Mouse (Mus musculus) c-Kit-positive CD71-positive TER-119-positive erythroid progenitor cells, embryonic 14.5 days (primary cell): Measurements from ENCODE around the gene Zc3h18.

Source experiments
- DNase-seq: peaks from one replicate; pipeline ENCODE4 v3.0.0-alpha.2; 2013; ENCODE audit warnings: low spot score

The Zc3h18 gene

DNA sequence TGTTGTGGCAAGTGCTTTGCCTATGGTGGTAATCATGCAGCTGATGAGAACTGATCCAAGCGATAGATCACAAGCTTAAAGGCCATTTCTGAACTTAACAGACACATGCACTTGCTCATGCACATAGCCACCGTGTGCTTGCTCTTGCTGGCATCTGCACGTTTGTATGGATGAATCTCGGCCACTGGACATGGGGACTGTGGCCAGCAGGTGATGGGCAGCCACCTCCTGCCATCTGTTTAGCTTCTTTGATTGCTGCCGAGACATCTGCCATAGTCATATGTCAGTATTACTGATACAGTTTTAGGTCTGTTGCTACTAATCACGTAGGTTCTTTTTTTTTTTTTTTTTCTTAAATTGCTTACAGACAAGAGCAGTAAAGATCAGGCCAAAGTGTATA, 18.9 kb downstream of the Zc3h18 start:
- no peak for DNase-seq

DNA sequence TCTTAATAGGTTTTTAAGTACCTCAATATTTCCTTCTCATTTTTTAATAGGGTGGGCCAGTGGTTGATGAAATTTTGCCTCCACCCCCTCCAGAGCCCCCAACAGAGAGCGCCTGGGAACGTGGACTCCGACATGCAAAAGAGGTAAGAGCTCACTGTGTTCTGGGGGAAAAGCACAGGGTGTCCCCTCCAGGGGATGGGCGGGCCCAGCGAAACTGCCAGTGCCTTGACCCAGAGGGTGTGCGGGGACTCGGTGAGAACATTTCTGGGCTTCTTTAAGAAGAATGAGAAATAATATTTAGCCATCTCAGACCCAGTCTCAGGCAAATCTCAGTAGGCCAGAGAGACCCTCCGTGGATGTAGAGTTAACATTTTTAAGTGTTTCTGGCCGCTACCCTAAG, 21.8 kb downstream of the Zc3h18 start:
- no peak for DNase-seq

DNA sequence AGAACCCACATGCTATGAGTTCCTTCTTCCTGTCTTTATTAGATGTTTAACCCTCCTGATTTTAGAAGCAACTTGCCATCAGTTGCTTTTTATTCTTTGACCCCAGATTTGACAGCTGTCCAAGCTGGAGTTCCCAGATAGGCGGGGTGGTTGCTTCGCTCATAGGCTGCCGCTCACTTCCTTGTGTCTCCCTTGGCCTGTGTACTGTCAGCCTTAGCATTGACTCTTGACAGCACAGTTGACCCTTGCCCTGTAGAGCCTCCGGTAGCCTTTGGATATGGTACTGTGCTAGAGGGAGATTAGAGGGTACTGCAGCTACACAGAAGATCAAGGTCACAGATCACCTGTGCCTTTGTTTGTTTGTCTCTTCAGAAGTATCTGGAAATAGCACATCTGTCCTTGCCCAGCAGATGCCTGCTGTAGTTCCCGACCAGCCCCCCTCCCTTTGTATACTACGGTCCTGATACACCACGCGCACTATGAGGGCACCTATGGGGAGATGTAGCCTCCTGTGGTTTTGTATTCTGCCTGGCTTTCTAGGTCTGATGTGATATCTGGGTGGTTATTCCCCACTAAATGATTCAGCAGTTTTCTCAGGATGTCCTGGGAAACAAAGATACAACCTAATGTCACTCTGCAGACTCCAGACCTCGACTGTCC, 28.9 kb downstream of the Zc3h18 start:
- no peak for DNase-seq

DNA sequence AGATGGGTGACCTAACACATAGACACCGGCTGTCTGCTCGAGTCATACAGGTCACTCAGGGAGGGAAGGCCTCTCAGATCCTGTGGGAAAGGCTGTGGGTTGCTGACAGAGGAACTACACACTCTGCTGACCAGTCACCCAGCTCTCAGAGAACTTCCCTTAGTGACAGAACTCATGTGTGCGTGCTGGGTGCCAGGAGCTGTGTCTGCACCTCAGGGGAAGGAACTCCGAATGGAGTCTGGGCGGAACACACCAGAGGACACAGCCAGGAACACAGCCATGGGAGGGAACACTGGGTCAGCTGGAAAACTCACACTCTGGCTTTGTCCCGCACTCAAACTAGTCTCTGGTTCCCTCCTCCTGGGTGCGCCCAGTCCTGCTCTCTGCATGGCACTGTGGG, 31.3 kb downstream of the Zc3h18 start:
- DNase-seq = no peak

DNA sequence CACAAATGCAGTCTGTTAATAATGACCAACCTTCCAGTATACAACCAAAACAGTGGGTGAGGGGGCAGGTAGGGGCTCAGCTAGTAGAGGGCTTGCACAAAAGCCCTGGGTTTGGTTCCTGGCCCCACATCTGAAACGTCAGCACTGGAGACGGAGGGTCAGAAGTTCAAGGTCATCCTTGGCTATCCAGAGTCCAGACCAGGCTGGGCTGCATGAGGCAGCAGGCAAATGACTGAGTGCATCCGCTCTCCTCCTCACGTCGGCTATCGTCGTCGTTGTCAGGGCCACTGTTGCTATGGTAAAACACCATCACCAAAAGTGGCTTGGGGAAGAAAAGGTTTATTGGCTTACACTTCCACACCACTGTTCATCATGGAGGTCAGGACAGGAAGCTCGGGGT, 37.9 kb downstream of the Zc3h18 start:
- DNase-seq = no peak

DNA sequence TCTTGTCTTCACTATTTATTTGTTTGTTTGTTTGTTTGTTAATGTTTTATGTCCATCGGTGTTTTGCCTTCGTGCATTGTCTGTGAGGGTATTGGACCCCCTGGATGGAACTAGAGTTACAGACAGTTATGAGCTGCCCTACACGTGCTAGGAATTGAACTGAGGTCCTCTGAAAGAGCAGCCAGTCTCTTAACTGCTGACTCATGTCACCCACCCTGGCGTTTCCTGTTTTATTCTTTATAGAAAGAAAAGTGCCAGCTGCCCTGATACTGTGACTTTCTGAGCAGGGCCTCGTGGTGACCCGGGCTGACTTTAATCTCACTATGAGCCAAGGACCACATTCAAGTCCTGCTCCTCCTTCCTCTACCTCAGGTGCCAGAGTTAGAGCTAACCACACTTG, 39.1 kb downstream of the Zc3h18 start:
- DNase-seq = no peak

DNA sequence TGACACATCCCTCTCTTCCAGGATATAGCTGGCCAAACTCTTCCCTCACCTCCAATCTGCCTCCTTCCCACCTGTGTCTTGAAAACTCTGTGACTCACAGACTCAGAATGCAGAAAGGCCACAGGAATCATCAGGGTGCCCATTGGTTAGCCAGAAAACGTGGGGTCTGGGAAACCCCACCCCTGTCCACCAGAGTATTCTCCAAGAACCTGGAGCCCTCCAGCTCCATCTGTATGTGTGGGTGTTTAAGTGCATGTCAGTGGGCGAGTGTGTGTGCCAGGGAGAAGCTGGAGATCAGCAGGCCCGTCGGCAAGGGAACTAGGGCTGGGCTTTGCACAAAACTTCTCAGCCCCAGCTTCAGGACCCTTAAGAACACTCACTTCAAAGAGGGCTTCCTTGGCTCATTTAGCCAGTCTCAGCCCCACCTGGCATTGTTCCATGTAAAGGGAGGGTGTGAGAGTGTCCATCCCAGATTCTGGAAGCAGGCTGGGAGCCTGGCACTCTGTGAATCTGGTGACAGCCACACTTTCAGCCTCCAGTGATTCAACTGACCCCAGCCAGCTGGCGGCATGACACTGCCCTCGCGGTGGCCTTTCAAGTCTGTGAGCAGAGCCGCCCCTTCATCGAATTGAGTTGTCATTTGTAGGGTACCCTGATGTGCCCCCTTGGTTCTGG, 43.6 kb downstream of the Zc3h18 start:
- DNase-seq = no peak

DNA sequence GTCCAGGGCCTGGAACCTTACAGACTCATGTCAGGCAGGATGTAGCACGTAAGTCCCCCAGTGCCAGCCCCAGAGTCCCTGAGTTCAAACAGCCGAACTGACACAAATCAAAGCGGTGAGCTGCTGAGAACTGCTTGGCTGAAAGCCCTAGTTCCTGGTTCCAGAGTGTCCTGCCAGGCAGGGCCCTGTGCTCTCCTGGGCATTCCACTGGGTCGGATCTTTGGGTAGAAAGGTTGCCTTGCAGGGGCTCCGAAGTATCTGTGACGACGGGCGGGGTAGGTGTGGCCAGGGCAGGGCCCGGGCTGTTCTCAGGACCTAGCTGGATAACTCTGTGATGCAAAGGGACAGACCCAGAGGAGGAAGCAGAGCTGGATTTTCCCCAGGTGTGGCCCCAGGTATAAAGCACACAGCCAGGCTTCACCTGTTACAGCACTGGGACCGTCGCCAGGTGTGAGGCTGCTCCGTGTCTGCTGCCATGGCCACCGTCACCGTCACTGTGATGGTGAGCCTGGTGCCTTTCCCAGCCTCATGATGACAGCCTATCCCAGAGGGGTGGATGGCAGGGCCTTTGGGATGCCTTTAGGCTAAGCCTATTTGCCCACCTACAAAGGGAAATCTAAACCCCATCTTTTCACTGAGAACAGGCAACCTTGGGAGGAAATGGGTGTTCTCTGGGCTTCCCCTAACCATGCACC, 45.1 kb downstream of the Zc3h18 start, which contains the start of gene Il17c:
Il17c (plus strand) TSS at position 645 of the 695 bp plus-strand sequence.
- no peak for DNase-seq

DNA sequence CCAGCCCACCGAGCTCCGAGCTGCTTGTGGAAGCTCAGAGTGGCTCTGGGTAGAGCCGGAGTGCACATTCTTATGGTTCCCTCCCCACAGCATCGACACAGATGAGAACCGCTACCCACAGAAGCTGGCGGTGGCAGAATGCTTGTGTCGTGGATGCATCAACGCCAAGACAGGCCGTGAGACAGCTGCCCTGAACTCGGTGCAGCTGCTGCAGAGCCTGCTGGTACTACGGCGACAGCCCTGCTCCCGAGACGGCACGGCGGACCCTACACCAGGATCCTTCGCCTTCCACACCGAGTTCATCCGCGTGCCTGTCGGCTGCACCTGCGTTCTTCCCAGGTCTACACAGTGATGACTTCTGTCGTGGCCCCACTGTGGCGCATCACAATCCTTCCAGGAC, 46.8 kb downstream of the Zc3h18 start:
- DNase-seq = no peak

DNA sequence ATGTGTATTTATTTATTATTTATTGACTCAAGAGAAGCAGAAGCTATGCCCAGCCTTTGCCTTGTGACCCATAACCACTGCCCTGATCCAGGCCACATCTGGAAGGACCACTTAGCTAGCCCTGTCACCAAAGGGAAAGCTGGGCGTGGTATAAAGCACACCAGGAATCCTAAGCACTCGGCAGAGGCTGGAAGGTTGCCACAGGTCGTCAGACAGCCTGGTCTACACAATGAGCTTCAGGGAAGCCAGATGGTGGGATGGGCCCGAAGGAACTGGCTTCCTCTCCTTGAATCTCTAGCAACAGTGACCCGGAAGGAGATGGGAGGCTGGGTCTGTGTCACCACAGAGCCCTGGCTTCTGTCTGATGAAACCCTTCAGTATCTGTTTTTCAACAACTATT, 47.2 kb downstream of the Zc3h18 start:
- DNase-seq = no peak

DNA sequence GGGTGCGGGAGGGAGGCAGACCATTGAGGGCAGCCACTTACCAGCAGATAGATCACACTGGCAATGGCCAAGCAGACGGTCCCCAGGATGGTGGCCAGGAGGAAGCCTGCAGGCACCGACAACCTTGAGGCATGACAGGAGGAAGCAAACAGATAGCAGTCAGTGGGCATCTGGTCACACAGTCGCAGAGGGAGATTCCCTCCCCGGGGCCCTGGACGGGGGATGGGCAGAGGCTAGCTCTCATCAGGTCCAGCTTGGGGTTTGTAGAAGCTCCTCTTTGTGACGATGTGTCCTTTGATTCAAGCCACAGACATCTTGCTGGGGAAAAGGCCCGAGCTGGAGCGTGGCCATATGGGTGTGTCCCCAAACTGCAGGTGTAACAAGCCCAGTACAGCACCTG, 49.7 kb downstream of the Zc3h18 start:
- no peak for DNase-seq

DNA sequence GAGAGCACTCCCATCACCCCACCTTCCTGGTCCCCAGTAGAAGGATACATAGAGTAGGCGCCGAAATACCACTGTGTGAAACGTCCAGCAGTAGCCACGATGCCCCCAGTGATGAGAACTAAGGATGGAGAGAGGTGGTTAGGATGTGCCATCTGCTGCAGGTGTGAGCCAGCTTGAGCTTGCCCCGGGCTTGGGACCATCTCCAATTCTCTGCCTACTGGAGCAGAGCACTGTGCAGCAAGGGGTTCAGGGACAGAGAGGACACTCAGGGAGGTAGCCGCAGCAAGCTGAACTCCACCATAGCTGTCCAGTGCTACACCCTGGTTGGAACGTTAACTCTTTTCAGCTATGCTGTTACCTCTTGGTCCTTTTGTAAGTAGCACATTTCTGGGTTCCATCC, 51.2 kb downstream of the Zc3h18 start:
- no peak for DNase-seq

DNA sequence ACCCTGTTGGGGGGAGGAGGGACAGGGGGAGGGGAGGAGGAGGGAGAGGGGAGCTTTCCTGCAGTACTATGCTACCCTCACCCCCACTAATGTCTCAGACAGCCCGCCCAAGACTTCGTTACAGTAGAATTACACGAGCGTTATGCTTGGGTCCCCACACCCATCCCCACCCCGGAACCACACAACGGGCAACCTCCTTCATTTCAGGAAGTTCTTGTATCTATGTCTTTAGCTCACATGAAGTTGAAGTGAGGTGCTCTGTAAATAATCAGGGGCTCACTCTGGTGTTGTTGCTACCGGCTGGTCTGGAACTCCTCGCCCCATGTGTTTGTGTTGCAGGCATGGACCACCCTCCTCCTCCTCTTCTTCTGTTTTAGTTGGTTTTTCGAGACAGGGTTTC, 51.8 kb downstream of the Zc3h18 start:
- DNase-seq = no peak

DNA sequence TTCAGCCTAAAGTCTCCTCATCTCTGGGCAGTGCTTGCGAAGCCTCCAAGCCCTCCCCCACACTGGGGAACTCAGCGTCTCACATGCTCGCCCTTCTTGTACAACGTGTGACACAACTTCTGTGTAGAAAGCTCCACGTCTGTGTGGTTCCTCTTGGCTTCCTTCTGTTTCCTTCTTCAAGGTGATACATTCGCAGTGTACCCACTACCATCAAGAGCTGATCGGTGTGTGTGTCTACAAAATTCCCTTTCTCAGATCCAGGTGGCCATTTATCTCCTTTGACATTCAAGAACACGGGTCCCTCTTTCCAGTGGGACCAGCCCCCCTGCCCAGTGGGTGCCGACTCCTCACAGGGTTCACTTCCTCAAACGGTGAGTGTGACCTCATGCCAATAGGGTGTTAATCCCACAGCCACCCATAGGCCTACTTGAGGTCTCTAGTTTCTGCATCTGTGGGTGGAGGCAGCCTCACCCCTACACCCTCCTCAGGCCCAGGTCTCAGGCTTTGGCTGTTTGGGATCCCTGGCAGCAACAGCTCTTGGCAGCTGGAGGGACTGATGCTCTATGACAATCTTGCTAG, 53.7 kb downstream of the Zc3h18 start:
- no peak for DNase-seq

DNA sequence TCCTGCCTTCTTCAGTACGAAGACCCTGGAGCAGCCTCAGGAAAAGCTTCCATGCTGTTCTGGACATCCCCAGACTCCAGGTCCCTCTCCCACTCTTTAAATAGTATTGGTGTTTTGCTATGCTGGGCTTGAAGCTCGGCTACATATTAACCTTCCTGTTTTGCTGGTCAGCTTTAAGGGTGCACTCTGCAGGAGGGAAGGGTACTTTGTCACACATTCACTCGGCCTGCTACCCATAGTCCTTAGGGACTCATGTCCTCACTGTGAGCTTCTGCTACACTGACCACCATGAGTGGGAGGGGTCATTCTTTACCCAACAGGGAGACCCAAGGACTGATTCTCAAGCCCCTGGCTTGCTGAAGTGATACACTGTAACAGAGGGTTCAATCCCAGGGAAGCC, 54.2 kb downstream of the Zc3h18 start:
- no peak for DNase-seq

DNA sequence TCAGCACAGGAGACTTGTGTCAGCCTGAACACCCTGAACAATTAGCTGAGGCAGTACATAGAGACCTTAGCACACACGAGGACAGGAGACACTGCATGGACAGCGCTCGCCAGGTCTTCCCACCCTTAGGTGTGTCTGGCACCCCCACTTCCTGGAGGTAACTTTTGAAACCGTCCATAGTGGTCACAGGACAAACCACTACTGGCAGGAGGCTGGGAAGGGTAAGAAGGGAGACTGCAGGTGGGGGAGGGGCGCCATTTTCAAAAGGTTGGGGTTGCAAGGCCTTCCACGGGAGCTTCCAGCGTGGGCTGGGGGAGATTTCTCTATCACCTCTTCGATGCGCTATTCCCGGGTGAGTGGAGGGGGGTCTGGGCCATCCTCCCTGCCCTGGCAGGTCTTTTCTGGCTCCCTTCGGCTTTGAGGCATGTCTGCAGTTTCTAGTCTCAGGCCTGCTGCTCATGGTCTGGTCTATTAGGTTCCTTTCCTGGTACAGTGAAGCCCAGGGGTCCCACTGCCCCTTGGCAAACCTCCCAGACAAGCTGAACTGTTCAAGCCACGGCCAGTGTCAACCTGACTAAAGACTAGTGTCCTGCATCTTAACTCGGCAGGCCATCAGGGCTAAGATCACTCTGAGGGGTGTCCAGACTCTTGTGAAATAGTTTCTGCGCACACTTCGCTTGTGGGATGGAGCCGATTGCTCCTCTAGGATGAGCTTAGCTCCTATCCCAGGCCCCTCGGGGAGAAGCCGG, 55.5 kb downstream of the Zc3h18 start:
- no peak for DNase-seq

DNA sequence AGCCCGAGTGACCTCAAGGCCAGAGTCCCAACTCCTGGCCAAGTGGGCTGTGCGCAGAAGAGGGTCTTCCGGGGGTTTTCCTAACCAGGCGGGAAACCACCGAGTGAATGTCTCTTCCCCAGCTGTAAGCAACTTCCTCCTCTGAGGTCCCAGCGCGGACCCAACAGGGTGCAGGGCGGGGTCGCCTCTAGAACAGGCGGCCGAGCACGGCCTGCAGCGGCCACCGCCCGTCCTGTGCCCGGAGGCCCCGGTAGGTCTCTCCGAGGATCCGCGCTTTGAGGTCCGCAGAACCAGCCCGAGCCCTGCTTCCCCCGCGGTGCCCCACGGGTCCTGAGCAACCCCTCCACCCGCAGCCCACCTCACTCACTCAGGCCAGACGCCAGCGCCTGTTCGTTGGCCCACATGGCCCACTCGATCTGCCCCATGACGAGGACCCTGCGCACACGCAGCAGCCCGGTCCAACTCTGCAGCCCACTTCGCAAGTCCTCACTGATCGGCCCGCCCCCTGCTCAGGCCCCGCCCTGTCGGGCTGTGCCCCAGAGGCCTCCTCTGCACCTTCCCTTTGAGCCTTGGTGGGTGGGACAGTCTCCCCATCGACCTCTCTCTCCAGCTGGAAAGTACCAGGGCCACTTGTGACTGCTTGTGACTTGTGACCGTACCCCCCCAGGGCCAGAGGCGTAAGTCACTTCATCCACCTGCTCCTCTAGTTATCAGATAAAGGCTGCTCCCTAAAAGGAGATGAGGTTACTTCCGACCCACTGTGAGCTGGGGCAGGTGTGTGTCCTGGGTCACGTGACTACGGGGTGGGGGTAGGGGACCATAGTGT, 56.2 kb downstream of the Zc3h18 start, which contains the start of gene Cyba:
Cyba (minus strand) TSS at position 488 of the 826 bp plus-strand sequence.
- DNase-seq = peak; percentile 24

DNA sequence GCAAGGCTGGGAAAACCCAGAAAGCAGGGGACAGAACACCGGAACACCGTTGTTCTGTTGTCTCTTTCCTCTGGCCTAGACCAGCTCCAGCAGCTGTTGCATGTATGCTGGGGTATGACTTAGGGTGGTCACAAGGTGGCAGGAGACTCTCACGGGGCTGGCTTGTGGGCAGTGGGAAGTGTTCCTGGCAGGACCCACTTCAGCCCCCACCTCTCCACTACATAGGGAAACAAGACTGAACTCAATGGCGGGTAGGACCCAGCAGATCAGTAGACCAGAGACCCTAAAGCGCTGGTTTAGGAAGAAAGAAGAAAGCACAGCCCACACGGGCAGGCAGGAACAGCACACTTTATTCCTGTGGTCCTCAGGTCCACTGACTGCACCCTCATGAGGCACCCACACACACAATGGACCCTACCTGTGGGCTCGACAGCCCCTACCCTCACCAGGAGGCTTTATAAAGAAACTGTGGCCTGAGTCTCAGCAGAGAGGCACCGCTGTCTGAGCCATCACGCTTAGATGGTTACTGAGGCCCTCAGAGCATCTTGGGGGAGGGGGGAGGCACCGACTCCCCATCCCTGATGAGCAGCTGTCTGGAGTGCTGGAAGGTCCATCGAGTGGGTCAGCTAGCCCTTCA, 57.0 kb downstream of the Zc3h18 start:
- DNase-seq = no peak

DNA sequence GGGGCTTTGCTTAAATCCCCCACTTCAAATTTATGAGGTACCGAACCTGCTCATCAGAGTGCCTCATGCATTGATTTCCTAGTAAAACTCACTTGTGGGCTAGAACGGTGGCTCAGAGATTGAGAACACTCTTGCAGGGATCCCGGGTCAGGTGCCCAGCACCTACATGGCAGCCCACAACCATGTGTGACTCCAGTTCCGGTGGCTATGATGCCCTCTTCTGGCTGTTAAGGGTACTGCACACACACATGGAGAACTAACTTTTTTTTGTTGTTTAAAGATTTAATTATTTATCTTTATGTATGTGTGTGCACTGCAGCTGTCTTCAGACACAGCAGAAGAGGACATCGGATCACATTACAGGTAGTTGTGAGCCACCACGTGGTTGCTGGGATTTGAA, 59.0 kb downstream of the Zc3h18 start:
- no peak for DNase-seq

DNA sequence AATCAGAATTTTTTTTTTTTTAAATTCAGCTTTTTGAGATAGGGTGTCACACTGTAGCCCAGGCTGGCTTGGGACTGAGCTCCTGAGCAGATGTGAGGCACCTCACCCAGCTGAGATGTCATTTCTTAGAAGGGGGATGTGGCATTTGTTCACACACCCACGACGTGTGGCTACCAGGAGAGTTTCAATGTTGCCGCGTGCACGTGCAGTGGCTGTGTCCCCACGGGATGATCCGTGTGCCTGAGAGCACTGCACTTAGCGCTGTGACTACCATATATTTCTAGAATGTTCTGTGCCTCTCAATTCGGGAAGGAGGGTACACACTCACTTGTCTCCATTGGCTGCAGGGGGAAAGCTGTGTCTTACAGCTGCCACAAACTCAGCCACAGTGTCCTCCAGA, 59.7 kb downstream of the Zc3h18 start:
- no peak for DNase-seq

DNA sequence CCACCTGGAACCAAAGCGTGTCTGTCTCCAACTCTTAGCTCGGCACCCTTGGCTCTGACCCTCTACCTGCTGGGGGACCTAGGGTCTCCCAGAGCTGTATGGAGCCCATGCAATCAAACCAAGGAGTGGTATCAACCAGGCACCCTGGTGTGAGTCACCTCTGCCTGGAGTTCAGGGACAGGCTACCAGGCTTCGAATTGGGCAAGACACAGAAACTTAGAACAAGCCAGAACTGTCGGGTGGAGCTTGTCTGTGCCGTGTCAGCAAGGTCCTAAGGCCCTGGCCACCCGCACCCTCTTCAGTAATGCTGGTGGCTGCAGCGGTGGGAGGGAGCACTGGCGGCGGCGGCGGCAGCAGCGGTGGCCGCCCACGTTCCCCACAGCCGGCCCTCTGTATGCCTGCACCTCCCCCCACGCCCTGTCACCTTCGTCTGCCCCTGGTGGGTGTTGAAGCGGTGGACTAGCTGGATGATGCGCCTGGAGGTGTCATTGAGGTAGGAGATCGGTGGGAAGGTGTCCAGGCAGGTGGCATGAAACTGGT, 60.2 kb downstream of the Zc3h18 start:
- DNase-seq = no peak
